Mouse (Mus musculus): ENCODE measurements around the gene Oprm1. TPM values are rescaled to one million over a fixed set of nuclear protein-coding genes. Genes with fewer than 3 reads are reported as not detected.
"Not testable (repeated sequence)": the region's sequence is repeated elsewhere in the genome, so short reads cannot be mapped to it uniquely, and the experiment has no call there.

Gene Oprm1
- polyA plus RNA-seq, 1 experiment from 2014 or later = not detected

DNA sequence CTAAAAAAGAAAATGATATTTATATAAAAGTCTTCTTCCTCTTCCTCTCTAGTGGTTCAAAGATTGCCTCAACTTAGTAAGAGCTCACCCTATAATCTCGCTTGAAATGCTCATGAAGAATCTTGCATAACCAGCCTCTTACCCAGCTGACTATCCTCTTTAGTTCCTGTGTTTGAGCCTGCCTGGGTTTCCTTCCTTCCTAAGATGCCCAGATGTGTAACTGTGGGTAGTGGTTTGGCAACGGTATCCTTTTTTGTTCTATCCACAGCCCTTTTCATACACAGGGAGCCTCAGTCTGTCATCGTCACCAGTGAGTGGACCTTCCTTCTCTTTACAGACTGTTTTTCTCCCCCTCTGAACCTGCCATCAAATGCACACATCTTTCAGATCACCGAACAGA is 227.9 kb downstream of the Oprm1 start:
- no peak for DNase-seq (ENCODE audit: low spot score)
- H3K9ac ChIP-seq (replicated peaks; ENCODE audit: low read length) = no peak overlapping the region
- no peak overlapping the region for H3K4me3 ChIP-seq (ENCODE audit: low read depth, low read length)
- no peaks in the 10 kb centered on the region for H3K4me1 ChIP-seq (ENCODE audit: control insufficient read depth, insufficient read depth, low read length)
- H3K4me2 ChIP-seq (ENCODE audit: low read depth, low read length) = no peak overlapping the region
- WGBS = 95% methylated on average over 4 of the region's 4 CpGs
- no peak for ATAC-seq (replicated peaks; ENCODE audit: insufficient number of reproducible peaks, low FRiP score, low TSS enrichment, low read depth)
- no peaks in the 10 kb centered on the region for H3K9me3 ChIP-seq (replicated peaks; ENCODE audit: control insufficient read depth, low read length)
- no peaks in the 10 kb centered on the region for H3K27me3 ChIP-seq (ENCODE audit: control insufficient read depth, insufficient read depth, low read length)
- H3K27ac ChIP-seq (replicated peaks; ENCODE audit: low read depth, low read length) = no peak overlapping the region
- no peaks in the 10 kb centered on the region for H3K36me3 ChIP-seq (replicated peaks; ENCODE audit: control insufficient read depth, insufficient read depth, low read depth, low read length)

DNA sequence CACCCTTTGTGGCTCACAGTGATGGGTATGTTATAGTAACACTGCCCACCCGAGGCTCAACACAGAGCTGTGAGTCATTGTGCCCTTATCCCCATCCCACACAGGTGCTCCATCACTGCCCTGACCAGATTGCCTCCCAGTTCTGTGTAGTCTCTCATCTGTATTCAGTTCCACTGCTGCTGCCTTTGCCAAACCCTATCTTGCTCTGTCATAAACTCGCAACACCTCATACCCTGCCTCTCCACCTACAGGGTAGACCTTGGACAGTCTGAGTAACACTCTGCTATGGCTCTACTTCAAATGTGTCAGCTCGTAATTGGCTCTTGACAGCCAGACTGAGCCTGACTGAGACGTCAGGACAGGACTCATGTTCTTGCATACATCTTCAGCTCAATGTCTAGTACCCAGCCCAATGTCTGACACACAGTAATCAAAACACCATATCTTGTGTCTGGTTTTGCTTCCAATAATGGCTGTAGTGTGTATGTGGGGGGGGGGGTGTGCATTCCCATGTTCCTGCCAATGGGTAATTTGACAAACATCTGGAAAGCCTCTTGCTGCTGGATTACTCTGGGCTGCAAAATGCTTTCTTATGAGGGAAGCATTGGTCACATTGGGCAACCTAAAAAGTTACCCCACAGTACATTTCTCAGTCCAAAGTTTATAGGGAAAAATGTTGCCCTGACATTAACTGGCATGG is 229.2 kb downstream of the Oprm1 start:
- Histone ChIP-seq H3K27me3 (ENCODE audit: control insufficient read depth, insufficient read depth, low read length) (no peaks in the 10 kb centered on the region), H3K9me3 (replicated peaks; ENCODE audit: control insufficient read depth, low read length) (no peaks in the 10 kb centered on the region), H3K4me3 (ENCODE audit: low read depth, low read length) (no peak overlapping the region), H3K27ac (replicated peaks; ENCODE audit: low read depth, low read length) (no peak overlapping the region), H3K36me3 (replicated peaks; ENCODE audit: control insufficient read depth, insufficient read depth, low read depth, low read length) (no peaks in the 10 kb centered on the region), H3K9ac (replicated peaks; ENCODE audit: low read length) (no peak overlapping the region), H3K4me1 (ENCODE audit: control insufficient read depth, insufficient read depth, low read length) (no peaks in the 10 kb centered on the region), H3K4me2 (ENCODE audit: low read depth, low read length) (no peak overlapping the region)
- DNase-seq (ENCODE audit: low spot score) = no peak
- no peak for ATAC-seq (replicated peaks; ENCODE audit: insufficient number of reproducible peaks, low FRiP score, low TSS enrichment, low read depth)
- 73% methylated on average over 4 of the region's 4 CpGs for WGBS

DNA sequence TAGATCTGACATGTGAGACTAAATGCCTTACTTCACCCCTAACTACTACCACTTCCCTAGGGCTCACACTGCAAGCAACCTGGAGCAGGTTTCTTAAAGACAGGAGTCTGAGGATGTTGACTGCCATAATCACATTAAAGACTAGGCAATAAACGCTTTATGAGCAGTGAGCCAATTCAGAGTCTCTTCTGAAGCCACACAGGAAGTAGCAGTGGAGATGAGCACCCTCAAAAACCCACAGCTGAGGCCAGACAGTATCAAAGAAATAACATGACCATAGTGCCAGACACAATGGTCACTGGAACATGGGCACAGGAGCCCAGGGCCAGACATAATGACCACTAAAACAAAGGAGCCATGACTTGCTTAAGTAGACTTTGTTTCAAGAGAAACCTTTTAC is 230.2 kb downstream of the Oprm1 start:
- no peak overlapping the region for H3K9ac ChIP-seq (replicated peaks; ENCODE audit: low read length)
- H3K27ac ChIP-seq (replicated peaks; ENCODE audit: low read depth, low read length) = no peak overlapping the region
- H3K36me3 ChIP-seq (replicated peaks; ENCODE audit: control insufficient read depth, insufficient read depth, low read depth, low read length) = no peaks in the 10 kb centered on the region
- DNase-seq (ENCODE audit: low spot score) (no peak), ATAC-seq (replicated peaks; ENCODE audit: insufficient number of reproducible peaks, low FRiP score, low TSS enrichment, low read depth) (no peak)
- H3K27me3 ChIP-seq (ENCODE audit: control insufficient read depth, insufficient read depth, low read length) = no peaks in the 10 kb centered on the region
- no peak overlapping the region for H3K4me3 ChIP-seq (ENCODE audit: low read depth, low read length)
- no peaks in the 10 kb centered on the region for H3K9me3 ChIP-seq (replicated peaks; ENCODE audit: control insufficient read depth, low read length)
- H3K4me2 ChIP-seq (ENCODE audit: low read depth, low read length) = no peak overlapping the region
- no peaks in the 10 kb centered on the region for H3K4me1 ChIP-seq (ENCODE audit: control insufficient read depth, insufficient read depth, low read length)
- WGBS = 85% methylated on average over 1 of the region's 1 CpGs

DNA sequence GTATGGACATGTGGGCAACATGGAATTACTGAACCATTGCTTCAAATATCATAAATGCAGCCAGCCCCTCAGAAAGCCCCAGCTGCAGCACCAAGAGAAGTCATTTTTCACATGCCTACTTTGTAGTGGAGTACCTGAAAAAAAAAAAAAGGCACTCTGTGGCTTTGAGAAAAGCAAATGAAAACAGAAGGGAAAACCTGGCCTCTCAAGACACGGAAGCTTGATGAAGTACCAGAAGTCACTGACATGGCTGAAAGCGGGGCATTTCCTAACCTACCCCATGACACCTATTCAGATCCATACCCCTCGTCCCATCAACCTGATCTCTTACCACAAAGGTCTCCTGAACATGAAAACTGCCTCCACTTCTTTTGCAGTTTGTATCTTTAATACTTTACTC is 238.6 kb downstream of the Oprm1 start:
- Histone ChIP-seq H3K9me3 (replicated peaks; ENCODE audit: control insufficient read depth, low read length) (no peaks in the 10 kb centered on the region), H3K27me3 (ENCODE audit: control insufficient read depth, insufficient read depth, low read length) (no peaks in the 10 kb centered on the region), H3K4me1 (ENCODE audit: control insufficient read depth, insufficient read depth, low read length) (no peaks in the 10 kb centered on the region), H3K36me3 (replicated peaks; ENCODE audit: control insufficient read depth, insufficient read depth, low read depth, low read length) (no peaks in the 10 kb centered on the region), H3K4me3 (ENCODE audit: low read depth, low read length) (no peak overlapping the region), H3K4me2 (ENCODE audit: low read depth, low read length) (no peak overlapping the region), H3K9ac (replicated peaks; ENCODE audit: low read length) (no peak overlapping the region), H3K27ac (replicated peaks; ENCODE audit: low read depth, low read length) (no peak overlapping the region)
- 73% methylated on average over 3 of the region's 3 CpGs for WGBS
- ATAC-seq (replicated peaks; ENCODE audit: insufficient number of reproducible peaks, low FRiP score, low TSS enrichment, low read depth) (no peak), DNase-seq (ENCODE audit: low spot score) (no peak)

DNA sequence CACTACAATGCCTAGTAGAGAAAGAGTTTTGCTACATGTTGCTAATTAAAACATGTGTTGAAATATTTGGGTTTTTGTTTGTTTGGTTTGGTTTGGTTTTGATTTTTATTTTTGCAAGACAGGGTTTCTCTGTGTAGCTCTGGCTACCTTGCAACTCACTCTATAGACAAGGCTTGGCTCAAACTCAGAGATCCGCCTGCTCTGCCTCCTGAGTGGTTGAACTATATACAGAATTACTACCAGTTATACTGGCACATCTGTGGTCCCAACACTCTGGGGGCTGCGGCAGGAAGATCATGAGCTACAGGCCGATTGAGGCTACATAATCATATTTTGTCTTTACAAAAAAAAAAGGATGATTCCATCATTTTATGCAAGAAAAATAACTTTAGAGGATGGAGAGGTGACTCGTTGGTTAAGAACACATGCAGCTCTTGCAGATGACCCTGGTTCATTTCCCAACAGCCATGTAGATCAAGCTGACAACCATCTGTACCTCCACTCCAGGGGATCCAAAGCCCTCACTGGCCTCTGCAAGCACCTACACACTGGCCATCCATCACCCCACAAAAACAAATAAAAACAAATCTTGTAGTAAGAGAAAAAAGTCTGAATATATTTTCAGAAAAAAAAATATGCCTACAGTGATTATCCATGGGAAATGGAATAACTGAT is 240.4 kb downstream of the Oprm1 start:
- no peak overlapping the region for H3K4me2 ChIP-seq (ENCODE audit: low read depth, low read length)
- H3K4me1 ChIP-seq (ENCODE audit: control insufficient read depth, insufficient read depth, low read length) = no peaks in the 10 kb centered on the region
- WGBS = 80% methylated on average over 4 of the region's 4 CpGs
- no peaks in the 10 kb centered on the region for H3K9me3 ChIP-seq (replicated peaks; ENCODE audit: control insufficient read depth, low read length)
- H3K4me3 ChIP-seq (ENCODE audit: low read depth, low read length) = no peak overlapping the region
- ATAC-seq (replicated peaks; ENCODE audit: insufficient number of reproducible peaks, low FRiP score, low TSS enrichment, low read depth) (no peak), DNase-seq (ENCODE audit: low spot score) (no peak)
- no peak overlapping the region for H3K9ac ChIP-seq (replicated peaks; ENCODE audit: low read length)
- no peak overlapping the region for H3K27ac ChIP-seq (replicated peaks; ENCODE audit: low read depth, low read length)
- H3K27me3 ChIP-seq (ENCODE audit: control insufficient read depth, insufficient read depth, low read length) = no peaks in the 10 kb centered on the region
- no peaks in the 10 kb centered on the region for H3K36me3 ChIP-seq (replicated peaks; ENCODE audit: control insufficient read depth, insufficient read depth, low read depth, low read length)

DNA sequence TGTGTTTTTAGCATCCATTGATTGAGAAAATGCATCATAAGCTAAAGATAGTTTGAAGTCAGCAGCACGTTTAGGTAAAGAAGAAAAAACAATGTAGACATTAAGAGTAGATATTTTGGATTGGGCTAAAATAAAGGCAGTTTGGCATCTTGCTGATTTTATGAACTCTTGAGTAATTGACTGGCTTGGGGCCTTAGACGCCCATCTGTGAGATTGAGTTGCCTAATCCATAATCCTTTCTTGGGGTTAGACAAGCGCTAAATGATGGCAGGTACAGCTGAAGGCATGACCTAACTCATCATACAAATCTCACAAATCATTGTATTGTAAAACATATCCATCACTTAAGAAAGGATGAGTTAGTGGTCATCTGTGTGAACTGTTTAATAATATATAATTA is 241.0 kb downstream of the Oprm1 start:
- no peaks in the 10 kb centered on the region for H3K9me3 ChIP-seq (replicated peaks; ENCODE audit: control insufficient read depth, low read length)
- 82% methylated on average over 3 of the region's 3 CpGs for WGBS
- H3K9ac ChIP-seq (replicated peaks; ENCODE audit: low read length) = no peak overlapping the region
- no peaks in the 10 kb centered on the region for H3K4me1 ChIP-seq (ENCODE audit: control insufficient read depth, insufficient read depth, low read length)
- DNase-seq (ENCODE audit: low spot score) (no peak), ATAC-seq (replicated peaks; ENCODE audit: insufficient number of reproducible peaks, low FRiP score, low TSS enrichment, low read depth) (no peak)
- H3K27me3 ChIP-seq (ENCODE audit: control insufficient read depth, insufficient read depth, low read length) = no peaks in the 10 kb centered on the region
- no peak overlapping the region for H3K4me3 ChIP-seq (ENCODE audit: low read depth, low read length)
- H3K36me3 ChIP-seq (replicated peaks; ENCODE audit: control insufficient read depth, insufficient read depth, low read depth, low read length) = no peaks in the 10 kb centered on the region
- H3K4me2 ChIP-seq (ENCODE audit: low read depth, low read length) = no peak overlapping the region
- H3K27ac ChIP-seq (replicated peaks; ENCODE audit: low read depth, low read length) = no peak overlapping the region

DNA sequence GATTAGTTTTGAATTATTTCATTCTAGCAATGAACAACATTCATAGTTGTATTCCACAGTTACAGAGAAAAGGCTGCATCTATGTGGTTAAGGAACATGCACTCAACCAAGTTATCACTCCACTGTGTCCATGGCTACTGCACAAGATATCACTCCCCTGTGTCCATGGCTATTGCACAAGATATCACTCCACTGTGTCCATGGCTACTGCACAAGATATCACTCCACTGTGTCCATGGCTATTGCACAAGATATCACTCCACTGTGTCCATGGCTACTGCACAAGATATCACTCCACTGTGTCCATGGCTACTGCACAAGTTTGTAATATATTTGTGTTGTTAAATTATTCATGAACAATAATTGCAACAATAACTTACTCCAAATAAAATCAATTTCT is 245.6 kb downstream of the Oprm1 start:
- not testable (repeated sequence) for ATAC-seq (replicated peaks; ENCODE audit: insufficient number of reproducible peaks, low FRiP score, low TSS enrichment, low read depth); H3K4me1 ChIP-seq (ENCODE audit: control insufficient read depth, insufficient read depth, low read length); H3K4me3 ChIP-seq (ENCODE audit: low read depth, low read length); H3K9ac ChIP-seq (replicated peaks; ENCODE audit: low read length); H3K36me3 ChIP-seq (replicated peaks; ENCODE audit: control insufficient read depth, insufficient read depth, low read depth, low read length); H3K27ac ChIP-seq (replicated peaks; ENCODE audit: low read depth, low read length); DNase-seq (ENCODE audit: low spot score); H3K27me3 ChIP-seq (ENCODE audit: control insufficient read depth, insufficient read depth, low read length); H3K4me2 ChIP-seq (ENCODE audit: low read depth, low read length); H3K9me3 ChIP-seq (replicated peaks; ENCODE audit: control insufficient read depth, low read length)

DNA sequence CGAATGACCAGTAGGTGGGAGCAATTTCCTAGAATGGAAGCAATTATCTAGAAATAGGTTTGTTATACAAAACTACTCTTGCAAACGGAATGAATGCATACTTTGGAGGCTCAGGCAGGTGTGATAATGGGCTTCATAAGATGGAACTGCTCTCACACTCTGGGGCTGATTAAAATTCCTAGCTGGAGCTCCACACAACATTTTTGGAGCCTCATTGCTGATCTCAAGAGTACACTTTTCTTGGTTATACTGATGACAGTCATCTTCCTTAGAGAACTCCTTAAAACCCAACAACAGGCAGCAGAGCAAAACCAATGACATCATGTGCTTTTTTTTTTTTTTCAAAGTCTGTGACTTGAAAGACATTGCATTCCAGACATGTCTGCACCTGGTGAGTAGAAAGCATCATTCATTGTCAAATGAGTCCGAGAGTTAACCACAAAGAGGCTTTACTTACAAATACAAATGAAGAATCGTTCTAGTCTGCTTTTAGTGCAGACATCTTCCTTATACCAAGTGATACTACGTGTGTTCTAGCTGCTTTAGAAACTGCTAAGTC is 246.8 kb downstream of the Oprm1 start:
- ATAC-seq (replicated peaks; ENCODE audit: insufficient number of reproducible peaks, low FRiP score, low TSS enrichment, low read depth) = no peak
- Histone ChIP-seq H3K4me1 (ENCODE audit: control insufficient read depth, insufficient read depth, low read length) (no peaks in the 10 kb centered on the region), H3K4me2 (ENCODE audit: low read depth, low read length) (no peak overlapping the region), H3K9me3 (replicated peaks; ENCODE audit: control insufficient read depth, low read length) (no peaks in the 10 kb centered on the region), H3K27ac (replicated peaks; ENCODE audit: low read depth, low read length) (no peak overlapping the region), H3K9ac (replicated peaks; ENCODE audit: low read length) (no peak overlapping the region), H3K36me3 (replicated peaks; ENCODE audit: control insufficient read depth, insufficient read depth, low read depth, low read length) (no peaks in the 10 kb centered on the region), H3K27me3 (ENCODE audit: control insufficient read depth, insufficient read depth, low read length) (no peaks in the 10 kb centered on the region), H3K4me3 (ENCODE audit: low read depth, low read length) (no peak overlapping the region)
- DNase-seq (ENCODE audit: low spot score) = no peak
- 51% methylated on average over 5 of the region's 5 CpGs for WGBS

Data from embryonic facial prominence, embryonic 11.5 days (tissue).